Mouse (Mus musculus) limb, embryonic 12.5 days (tissue): ENCODE data around the gene Rab5c. TPM values are rescaled to one million over a fixed set of nuclear protein-coding genes. Genes with fewer than 3 reads are reported as not detected.

Source experiments
- ATAC-seq: fragments of 200-750 bp; cut with Nextera tagmentation; 2 replicates; pipeline ENCODE4 v1.8.0; 2017; ENCODE audit warnings: low read depth, moderate TSS enrichment; ENCODE audit not compliant: insufficient number of reproducible peaks, insufficient read depth, low FRiP score, low TSS enrichment
- H3K27ac ChIP-seq: fragments of 300-500 bp; sonication (generic); 2 replicates; pipeline ENCODE4 v1.5.1; 2016; ENCODE audit warnings: mild to moderate bottlenecking, moderate library complexity
- H3K27me3 ChIP-seq: fragments of 300-500 bp; sonication (generic); 2 replicates; pipeline ENCODE4 v1.6.1; 2016; ENCODE audit warnings: mild to moderate bottlenecking, moderate library complexity
- H3K36me3 ChIP-seq: fragments of 300-500 bp; sonication (generic); 2 replicates; pipeline ENCODE4 v1.6.1; 2016; ENCODE audit warnings: mild to moderate bottlenecking, moderate library complexity
- H3K4me1 ChIP-seq: fragments of 300-500 bp; sonication (generic); replicated peaks from 2 replicates; pipeline ENCODE4 v1.6.1; 2016
- H3K4me2 ChIP-seq: fragments of 300-500 bp; sonication (generic); 2 replicates; pipeline ENCODE4 v1.6.1; 2016; ENCODE audit warnings: mild to moderate bottlenecking, moderate library complexity
- H3K4me3 ChIP-seq: fragments of 300-500 bp; sonication (generic); replicated peaks from 2 replicates; pipeline ENCODE4 v1.5.1; 2016; ENCODE audit warnings: mild to moderate bottlenecking
- H3K9ac ChIP-seq: fragments of 300-500 bp; sonication (generic); replicated peaks from 2 replicates; pipeline ENCODE4 v1.6.1; 2016; ENCODE audit warnings: mild to moderate bottlenecking, moderate library complexity
- H3K9me3 ChIP-seq: fragments of 300-500 bp; sonication (generic); 2 replicates; pipeline ENCODE4 v1.6.1; 2016; ENCODE audit warnings: mild to moderate bottlenecking, moderate library complexity
- WGBS: fragments of 180-500 bp; shearing (Covaris S2); methylation state at CpG from one replicate; pipeline ENCODE4 v1.1.7; 2016; 5-methylcytosine and 5-hydroxymethylcytosine counted together
- polyA plus RNA-seq: library from polyadenylated mRNA; unstranded; fragments of >200 nt; fragmentation: Nextera tagmentation; extraction: Ambion mirVana; gene quantifications from 2 replicates; pipeline ENCODE4 v1.2.1, GENCODE M21; 2016

Gene Rab5c
- polyA plus RNA-seq, 1 experiment from 2014 or later: 24.3 TPM

- peak; percentile 56; the same call in 1 of the 2 replicates for ATAC-seq
- H3K27ac ChIP-seq: no peak overlapping the region
- 4% methylated on average over 23 of the region's 23 CpGs for WGBS
- peaks cover 28% of the 10 kb centered on the region for H3K27me3 ChIP-seq
- H3K4me3 ChIP-seq: peak overlapping the region; percentile 20
- H3K4me2 ChIP-seq: peak overlapping the region; percentile 53
- H3K36me3 ChIP-seq: no peaks in the 10 kb centered on the region
- peak overlapping the region; percentile 57 for H3K9ac ChIP-seq
- peaks cover 20% of the 10 kb centered on the region for H3K4me1 ChIP-seq
- 0 out of 2 replicates have a peak, but pooled peaks cover 3% of the 10 kb centered on the region for H3K9me3 ChIP-seq
Measured at GRCm38 (mm10) chr11:100673169-100673568, 64.8 kb downstream of the Rab5c start.

- Histone ChIP-seq H3K27me3 (peaks cover 28% of the 10 kb centered on the region), H3K4me1 (peaks cover 20% of the 10 kb centered on the region), H3K9me3 (0 out of 2 replicates have a peak, but pooled peaks cover 3% of the 10 kb centered on the region), H3K4me3 (no peak overlapping the region), H3K27ac (no peak overlapping the region), H3K36me3 (no peaks in the 10 kb centered on the region), H3K4me2 (no peak overlapping the region), H3K9ac (no peak overlapping the region)
- no peak for ATAC-seq
- whole genome bisulfite sequencing: 75% methylated on average over 2 of the region's 2 CpGs
Measured at GRCm38 (mm10) chr11:100671956-100672355, 66.1 kb downstream of the Rab5c start.

GRCm38 (mm10) chr11:100671049-100671448, 67.0 kb downstream of the Rab5c start:
- Histone ChIP-seq H3K4me3 (no peak overlapping the region), H3K9me3 (0 out of 2 replicates have a peak, but pooled peaks cover 3% of the 10 kb centered on the region), H3K27ac (no peak overlapping the region), H3K27me3 (peaks cover 28% of the 10 kb centered on the region), H3K4me2 (no peak overlapping the region), H3K4me1 (peaks cover 20% of the 10 kb centered on the region), H3K9ac (no peak overlapping the region), H3K36me3 (no peaks in the 10 kb centered on the region)
- 78% methylated on average over 1 of the region's 1 CpGs for WGBS
- ATAC-seq: no peak

Other genes starting within 250 kb of the Rab5c start
- gene Acly, start 210.2 kb downstream of the Rab5c start, polyA plus RNA-seq: 186 and 196 TPM in 2 replicates
- 1.2 and 1.4 TPM in 2 replicates for gene Ttc25, start 192.6 kb downstream of the Rab5c start, polyA plus RNA-seq
- 32.3 and 34.5 TPM in 2 replicates for gene Cnp, start 163.3 kb downstream of the Rab5c start, polyA plus RNA-seq
- 79.9 and 80.4 TPM in 2 replicates for gene Nkiras2, start 119.0 kb downstream of the Rab5c start, polyA plus RNA-seq
- gene Dnajc7, start 118.0 kb downstream of the Rab5c start, polyA plus RNA-seq: 282 and 288 TPM in 2 replicates
- gene Zfp385c, start 45.8 kb downstream of the Rab5c start, polyA plus RNA-seq: 0.70 and 0.74 TPM in 2 replicates
- 3.3 and 3.8 TPM in 2 replicates for gene Dhx58, start 33.9 kb downstream of the Rab5c start, polyA plus RNA-seq
- 64.0 and 65.8 TPM in 2 replicates for gene Kat2a, start 25.8 kb downstream of the Rab5c start, polyA plus RNA-seq
- gene Hspb9, start 24.4 kb downstream of the Rab5c start, polyA plus RNA-seq: 0.47 TPM in 1 of 2 replicates, not detected in the other
- not detected in 2 replicates for gene Kcnh4, start 21.7 kb upstream of the Rab5c start, polyA plus RNA-seq
- gene Hcrt, start 24.7 kb upstream of the Rab5c start, polyA plus RNA-seq: not detected in 2 replicates
- 5.4 and 6.8 TPM in 2 replicates for gene Ghdc, start 32.7 kb upstream of the Rab5c start, polyA plus RNA-seq
- 20.4 and 20.6 TPM in 2 replicates for gene Stat5b, start 112.5 kb upstream of the Rab5c start, polyA plus RNA-seq
- 4.0 and 5.5 TPM in 2 replicates for gene Stat5a, start 121.1 kb upstream of the Rab5c start, polyA plus RNA-seq
- 40.5 and 40.8 TPM in 2 replicates for gene Stat3, start 201.3 kb upstream of the Rab5c start, polyA plus RNA-seq
- 38.4 and 48.2 TPM in 2 replicates for gene Cavin1, start 232.7 kb upstream of the Rab5c start, polyA plus RNA-seq